Mouse (Mus musculus): ENCODE measurements around the gene Gm15319. TPM values are rescaled to one million over a fixed set of nuclear protein-coding genes. Genes with fewer than 3 reads are reported as not detected.
"Not testable (repeated sequence)": the region's sequence is repeated elsewhere in the genome, so short reads cannot be mapped to it uniquely, and the experiment has no call there.

The Gm15319 gene
- polyA plus RNA-seq, 1 experiment = 0.61 TPM

DNA sequence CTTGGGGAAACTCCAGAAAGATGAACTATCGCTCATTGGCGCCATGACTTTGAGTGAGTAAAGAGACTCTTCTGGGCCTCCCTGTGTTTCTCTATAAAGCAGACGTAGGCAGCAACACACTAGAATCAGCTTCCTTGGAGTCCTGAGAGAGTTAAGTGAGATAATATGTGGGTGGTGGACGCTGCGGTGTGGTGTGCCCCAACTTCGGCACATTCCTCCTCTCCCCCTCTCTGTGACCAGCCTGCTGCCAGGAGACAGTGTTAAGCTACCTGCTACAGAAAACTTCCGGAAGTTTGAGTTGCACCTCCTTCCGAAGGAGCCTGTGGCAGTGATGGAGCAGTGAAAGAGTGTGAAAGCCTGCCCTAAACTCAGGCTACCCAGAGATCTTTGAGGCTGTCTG lies 15.3 kb upstream of the Gm15319 start:
- H3K4me3 ChIP-seq (ENCODE audit: insufficient read depth, low read length); H3K27ac ChIP-seq (ENCODE audit: insufficient read depth, low read length); H3K4me1 ChIP-seq (ENCODE audit: control insufficient read depth, insufficient read depth, low read length): not testable (repeated sequence)

DNA sequence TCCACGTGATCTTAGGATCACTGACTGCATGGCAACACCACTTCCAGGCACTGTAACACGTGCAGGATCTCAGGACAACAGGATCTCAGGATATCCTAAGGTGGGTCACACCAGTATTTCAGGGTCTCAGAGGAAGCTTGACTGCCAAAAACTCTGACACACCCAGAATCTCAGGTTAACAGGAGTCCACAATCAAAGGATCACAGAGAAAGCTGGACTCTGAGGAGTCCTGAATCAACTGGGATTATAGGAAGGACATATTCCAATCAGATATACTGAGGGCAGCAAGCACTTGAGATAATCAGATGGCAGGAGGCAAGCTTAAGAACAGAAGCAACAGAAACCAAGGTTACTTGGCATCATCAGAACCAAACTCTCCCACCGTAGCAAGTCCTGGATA lies 12.7 kb upstream of the Gm15319 start:
- not testable (repeated sequence) for H3K4me1 ChIP-seq (ENCODE audit: control insufficient read depth, insufficient read depth, low read length); H3K27ac ChIP-seq (ENCODE audit: insufficient read depth, low read length); H3K4me3 ChIP-seq (ENCODE audit: insufficient read depth, low read length)

DNA sequence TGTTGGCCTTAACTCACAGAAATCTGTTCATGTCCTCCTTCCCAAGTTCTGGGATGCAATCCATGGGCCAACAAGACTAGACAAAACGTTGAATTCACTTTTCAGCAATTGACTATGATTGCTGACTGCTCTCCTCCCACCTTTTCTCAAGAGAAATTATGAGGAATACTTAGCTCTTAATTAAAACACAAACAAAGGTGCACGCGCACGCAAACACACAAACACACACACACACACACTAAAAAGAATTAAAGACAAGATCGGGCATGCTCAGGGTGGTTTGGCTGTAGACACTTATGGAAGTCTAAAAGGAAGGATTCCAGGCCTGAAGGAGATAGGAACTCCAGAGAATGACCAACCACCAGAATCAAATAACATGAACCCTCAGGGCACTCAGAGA lies 6.6 kb downstream of the Gm15319 start:
- not testable (repeated sequence) for H3K27ac ChIP-seq (ENCODE audit: insufficient read depth, low read length); H3K4me3 ChIP-seq (ENCODE audit: insufficient read depth, low read length); H3K4me1 ChIP-seq (ENCODE audit: control insufficient read depth, insufficient read depth, low read length)

DNA sequence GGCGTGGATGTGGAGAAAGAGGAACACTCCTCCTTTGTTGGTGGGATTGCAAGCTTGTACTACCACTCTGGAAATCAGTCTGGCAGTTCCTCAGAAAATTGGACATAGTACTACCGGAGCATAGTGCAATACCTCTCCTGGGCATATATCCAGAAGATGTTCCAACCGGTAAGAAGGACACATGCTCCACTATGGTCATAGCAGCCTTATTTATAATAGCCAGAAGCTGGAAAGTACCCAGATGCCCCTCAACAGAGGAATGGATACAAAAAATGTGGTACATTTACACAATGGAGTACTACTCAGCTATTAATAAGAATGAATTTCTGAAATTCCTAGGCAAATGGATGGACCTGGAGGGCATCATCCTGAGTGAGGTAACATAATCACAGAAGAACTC lies 9.4 kb downstream of the Gm15319 start:
- H3K4me3 ChIP-seq (ENCODE audit: insufficient read depth, low read length); H3K4me1 ChIP-seq (ENCODE audit: control insufficient read depth, insufficient read depth, low read length); H3K27ac ChIP-seq (ENCODE audit: insufficient read depth, low read length): not testable (repeated sequence)

DNA sequence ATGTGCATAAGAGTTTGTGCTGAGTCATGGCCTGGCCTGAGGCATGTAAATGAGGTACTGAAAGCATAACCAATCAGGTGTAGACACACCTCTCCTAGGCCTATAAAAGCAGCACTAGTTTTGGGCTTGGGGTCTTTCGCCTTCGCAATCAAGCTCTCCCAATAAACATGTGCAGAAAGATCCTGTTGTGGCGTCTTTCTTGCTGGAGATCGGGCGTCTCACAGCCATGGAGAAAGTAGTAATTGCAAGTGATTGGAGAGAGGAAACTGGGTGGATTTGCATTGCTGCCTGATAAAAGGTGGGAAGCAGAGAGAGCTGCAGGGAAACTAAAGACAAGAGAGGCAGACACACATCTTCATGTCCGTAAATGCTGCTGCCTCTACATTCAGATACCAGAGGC lies 60.3 kb downstream of the Gm15319 start:
- not testable (repeated sequence) for H3K4me1 ChIP-seq (ENCODE audit: control insufficient read depth, insufficient read depth, low read length); H3K4me3 ChIP-seq (ENCODE audit: insufficient read depth, low read length); H3K27ac ChIP-seq (ENCODE audit: insufficient read depth, low read length)

DNA sequence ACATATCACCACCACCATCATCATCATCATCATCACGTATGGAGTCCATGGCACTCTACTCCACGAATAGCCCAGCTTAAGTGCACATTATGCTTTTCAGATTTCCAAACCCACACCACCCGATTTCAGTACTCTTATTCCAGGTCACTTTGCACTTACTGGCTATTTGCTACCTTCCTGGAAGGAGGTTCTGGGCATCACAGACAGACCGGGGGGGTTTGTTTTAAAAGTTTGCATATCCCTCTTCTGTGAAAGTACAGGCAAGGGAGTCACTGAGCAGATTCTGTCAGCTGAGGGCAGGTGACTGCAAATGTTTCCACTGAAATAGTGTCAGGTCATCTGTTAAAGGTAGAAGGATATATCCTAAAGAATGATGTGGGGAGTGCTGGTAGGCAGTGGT lies 63.0 kb downstream of the Gm15319 start:
- H3K4me3 ChIP-seq (ENCODE audit: insufficient read depth, low read length); H3K27ac ChIP-seq (ENCODE audit: insufficient read depth, low read length); H3K4me1 ChIP-seq (ENCODE audit: control insufficient read depth, insufficient read depth, low read length): not testable (repeated sequence)

DNA sequence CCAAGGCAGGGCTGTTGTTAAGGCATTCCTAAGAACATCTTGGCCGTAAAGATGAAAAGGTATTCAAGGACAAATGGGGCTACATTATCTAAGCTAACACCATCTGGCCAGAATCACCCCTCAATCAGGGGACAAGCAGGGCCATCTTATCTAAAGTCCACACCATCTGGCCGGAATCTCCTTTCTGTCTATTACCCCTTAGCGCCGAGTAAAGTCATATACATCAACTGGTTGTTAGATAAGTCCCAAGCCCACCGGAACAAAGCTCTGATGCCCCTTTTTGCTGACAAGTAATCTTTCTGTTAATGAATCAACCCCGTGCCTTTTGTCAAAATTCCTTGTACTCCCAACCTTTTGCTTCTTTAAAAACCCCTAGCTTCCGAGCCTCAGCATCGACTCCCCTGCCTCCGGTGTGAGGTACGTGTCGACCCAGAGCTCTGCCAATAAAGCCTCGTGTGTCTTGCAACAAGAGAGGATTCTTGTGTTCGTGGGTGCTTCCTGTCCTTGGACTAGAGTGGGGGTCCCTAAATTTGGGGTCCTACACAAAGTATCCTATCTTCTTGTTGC lies 65.0 kb downstream of the Gm15319 start:
- H3K4me3 ChIP-seq (ENCODE audit: insufficient read depth, low read length); H3K27ac ChIP-seq (ENCODE audit: insufficient read depth, low read length); H3K4me1 ChIP-seq (ENCODE audit: control insufficient read depth, insufficient read depth, low read length): not testable (repeated sequence)

DNA sequence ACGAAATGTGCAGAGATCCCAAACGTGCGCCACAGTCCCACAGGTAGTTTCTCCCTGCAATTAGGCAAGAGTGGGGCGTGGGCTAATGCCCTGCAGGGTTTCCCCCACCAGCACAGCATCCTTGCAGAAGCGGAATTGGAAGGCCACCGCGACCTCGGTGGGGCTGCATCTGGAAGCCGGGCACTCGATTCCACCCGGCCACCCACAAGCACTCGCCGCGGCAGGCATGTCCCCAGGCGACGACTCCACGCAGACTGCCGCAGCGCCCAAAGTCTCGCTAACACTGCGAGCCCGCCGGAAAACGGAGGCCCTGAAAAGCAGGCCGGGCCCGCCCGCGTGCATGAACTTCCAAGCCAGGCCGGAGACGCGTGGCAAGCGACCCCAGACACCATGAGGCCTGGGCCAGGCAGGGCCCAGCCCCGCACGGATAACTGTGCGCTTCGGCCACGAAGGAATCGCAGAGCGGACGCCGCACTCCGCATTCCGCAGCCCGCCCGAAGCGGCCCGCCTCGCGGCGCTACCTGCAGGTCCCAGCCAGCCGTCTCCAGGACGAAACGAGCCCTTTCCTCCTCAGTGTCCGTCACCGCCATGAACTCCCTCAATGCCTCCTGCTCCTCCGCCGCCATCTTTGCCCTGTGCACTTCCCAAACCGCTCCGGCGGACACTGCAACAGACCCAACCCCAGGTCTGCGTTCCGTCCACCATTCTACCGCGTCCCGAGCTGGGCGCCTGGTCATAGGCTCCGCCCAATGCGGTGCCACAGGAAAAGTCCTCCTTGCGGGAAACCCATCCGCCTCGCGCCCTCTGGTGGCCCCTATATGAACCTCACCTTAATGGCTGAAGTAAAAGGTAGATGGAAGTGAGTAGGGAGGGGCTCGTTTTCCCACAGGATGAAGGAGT lies 66.0 kb downstream of the Gm15319 start:
- H3K4me1 ChIP-seq (ENCODE audit: control insufficient read depth, insufficient read depth, low read length); H3K27ac ChIP-seq (ENCODE audit: insufficient read depth, low read length): not testable (repeated sequence)
- peak overlapping the region; percentile 73 for H3K4me3 ChIP-seq (ENCODE audit: insufficient read depth, low read length)
- TF ChIP-seq POLR2A (IDR thresholded peaks at IDR 0.05; ENCODE audit: extremely low read depth, insufficient read depth, low read length) (0 out of 2 replicates have a peak, but pooled peaks have one; percentile 42), CTCF (IDR thresholded peaks at IDR 0.05; ENCODE audit: extremely low read depth, insufficient read depth, low read length) (peak; percentile 49)

DNA sequence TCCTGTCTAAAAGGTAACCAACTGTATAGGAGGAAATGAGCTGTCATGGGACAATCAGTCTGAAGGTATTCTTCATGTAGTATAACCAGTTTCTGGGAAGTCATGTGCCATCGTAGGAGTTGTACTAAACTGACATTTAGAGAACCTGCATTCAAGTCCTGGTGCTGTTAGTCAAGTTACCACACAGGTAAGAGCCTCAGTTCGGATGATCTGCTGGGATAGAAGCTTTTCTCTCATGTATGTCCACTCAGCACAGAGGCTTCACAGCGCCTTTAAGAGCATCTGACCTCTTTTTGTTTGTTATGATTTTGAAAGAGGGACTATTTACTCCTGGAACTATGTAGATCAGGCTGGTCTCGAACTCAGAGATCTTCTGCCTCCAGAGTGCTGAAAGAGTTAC lies 67.1 kb downstream of the Gm15319 start:
- H3K4me3 ChIP-seq (ENCODE audit: insufficient read depth, low read length); H3K4me1 ChIP-seq (ENCODE audit: control insufficient read depth, insufficient read depth, low read length); H3K27ac ChIP-seq (ENCODE audit: insufficient read depth, low read length): not testable (repeated sequence)

DNA sequence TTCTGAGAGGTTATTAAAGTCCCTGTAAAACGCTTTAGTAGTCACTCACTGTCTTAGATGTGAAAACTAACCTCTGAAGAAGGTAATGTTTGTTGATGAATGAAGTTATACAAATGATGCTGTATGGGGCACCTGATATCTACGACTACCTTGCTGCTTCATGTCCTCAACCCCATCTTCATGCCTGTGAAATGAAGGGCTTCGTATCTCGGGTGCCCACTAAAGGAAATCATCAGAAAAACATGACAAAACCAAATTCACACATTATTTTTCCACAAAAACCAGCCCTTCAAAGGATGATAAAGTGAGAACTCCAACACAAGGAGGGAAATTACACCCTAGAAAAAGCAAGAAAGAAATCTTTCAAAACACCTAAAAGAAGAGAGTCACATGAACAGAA lies 68.2 kb downstream of the Gm15319 start:
- H3K4me1 ChIP-seq (ENCODE audit: control insufficient read depth, insufficient read depth, low read length); H3K27ac ChIP-seq (ENCODE audit: insufficient read depth, low read length); H3K4me3 ChIP-seq (ENCODE audit: insufficient read depth, low read length): not testable (repeated sequence)

DNA sequence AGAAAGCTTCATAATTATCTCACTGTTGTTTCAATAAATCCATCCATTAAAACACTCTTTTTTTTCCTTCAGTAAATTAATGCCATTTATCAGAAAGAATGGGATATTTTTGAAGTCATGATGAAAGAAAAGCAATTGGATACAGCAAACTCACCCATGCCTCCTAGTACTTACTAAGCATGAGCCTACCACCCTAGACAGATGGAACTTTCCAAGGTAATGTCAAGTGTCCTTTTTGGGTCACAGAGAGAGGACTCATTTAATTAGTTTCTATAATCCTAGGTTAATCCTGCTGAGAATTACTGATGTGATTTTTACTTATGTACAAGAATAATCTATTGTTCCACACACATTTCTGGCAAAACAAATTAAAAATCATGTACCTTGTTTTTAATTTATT lies 69.0 kb downstream of the Gm15319 start:
- not testable (repeated sequence) for H3K27ac ChIP-seq (ENCODE audit: insufficient read depth, low read length); H3K4me1 ChIP-seq (ENCODE audit: control insufficient read depth, insufficient read depth, low read length); H3K4me3 ChIP-seq (ENCODE audit: insufficient read depth, low read length)

DNA sequence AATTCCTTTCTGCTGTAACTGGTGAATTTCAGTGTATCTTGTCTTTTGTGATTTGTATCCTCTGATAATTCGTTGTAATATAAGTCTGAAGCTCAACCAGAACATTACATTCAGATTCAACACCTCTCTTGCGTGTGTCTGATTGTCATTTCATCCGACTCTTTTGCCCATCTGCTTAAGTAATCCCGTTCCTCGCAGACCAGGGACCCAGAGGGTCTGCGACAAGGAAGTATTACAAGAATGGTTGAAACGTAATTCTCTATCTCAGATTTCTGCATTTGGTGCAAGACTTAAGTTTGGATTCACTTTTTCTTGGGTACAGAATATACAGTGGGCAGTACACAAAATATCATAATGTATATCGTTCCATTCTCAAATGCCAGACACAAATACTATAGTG lies 73.0 kb downstream of the Gm15319 start:
- H3K4me3 ChIP-seq (ENCODE audit: insufficient read depth, low read length); H3K4me1 ChIP-seq (ENCODE audit: control insufficient read depth, insufficient read depth, low read length); H3K27ac ChIP-seq (ENCODE audit: insufficient read depth, low read length): not testable (repeated sequence)

DNA sequence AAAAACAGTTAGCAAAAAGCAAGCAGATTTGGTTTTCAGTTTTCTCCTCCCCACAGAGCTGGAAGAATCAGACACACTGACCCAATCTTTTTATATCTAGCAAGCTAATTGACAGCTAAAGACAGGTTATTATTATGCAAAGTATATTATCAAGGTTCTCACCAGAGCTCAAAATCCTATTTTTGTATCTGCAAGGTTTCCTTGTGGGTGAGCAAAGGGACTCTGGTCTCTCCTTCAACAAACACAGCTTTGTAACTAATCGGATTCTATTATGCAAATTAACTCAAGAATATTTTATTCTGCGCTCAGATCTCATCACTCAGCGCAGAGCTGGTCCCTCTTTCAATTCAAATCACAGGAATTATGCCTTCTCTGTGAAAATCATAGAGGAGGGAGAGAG lies 74.1 kb downstream of the Gm15319 start:
- H3K27ac ChIP-seq (ENCODE audit: insufficient read depth, low read length); H3K4me3 ChIP-seq (ENCODE audit: insufficient read depth, low read length); H3K4me1 ChIP-seq (ENCODE audit: control insufficient read depth, insufficient read depth, low read length): not testable (repeated sequence)

DNA sequence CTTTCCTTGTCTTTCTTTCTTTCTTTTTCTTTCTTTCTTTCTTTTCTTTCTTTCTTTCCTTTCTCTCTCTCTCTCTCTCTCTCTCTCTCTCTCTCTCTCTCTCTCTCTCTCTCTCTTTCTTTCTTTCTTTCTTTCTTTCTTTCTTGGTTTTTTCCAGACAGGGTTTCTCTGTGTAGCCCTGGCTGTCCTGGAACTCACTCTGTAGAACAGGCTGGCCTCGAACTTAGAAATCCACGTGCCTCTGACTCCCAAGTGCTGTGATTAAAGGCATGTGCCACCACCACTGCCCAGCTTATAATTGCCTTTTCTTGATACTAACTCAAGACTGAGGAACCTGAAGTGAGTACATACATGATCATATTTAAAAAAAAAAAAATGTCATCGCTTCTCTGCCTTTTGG lies 75.3 kb downstream of the Gm15319 start:
- not testable (repeated sequence) for H3K4me1 ChIP-seq (ENCODE audit: control insufficient read depth, insufficient read depth, low read length); H3K27ac ChIP-seq (ENCODE audit: insufficient read depth, low read length); H3K4me3 ChIP-seq (ENCODE audit: insufficient read depth, low read length)
